ENCODE assay signal across 9 mouse cellular contexts in the genomic region with DNA sequence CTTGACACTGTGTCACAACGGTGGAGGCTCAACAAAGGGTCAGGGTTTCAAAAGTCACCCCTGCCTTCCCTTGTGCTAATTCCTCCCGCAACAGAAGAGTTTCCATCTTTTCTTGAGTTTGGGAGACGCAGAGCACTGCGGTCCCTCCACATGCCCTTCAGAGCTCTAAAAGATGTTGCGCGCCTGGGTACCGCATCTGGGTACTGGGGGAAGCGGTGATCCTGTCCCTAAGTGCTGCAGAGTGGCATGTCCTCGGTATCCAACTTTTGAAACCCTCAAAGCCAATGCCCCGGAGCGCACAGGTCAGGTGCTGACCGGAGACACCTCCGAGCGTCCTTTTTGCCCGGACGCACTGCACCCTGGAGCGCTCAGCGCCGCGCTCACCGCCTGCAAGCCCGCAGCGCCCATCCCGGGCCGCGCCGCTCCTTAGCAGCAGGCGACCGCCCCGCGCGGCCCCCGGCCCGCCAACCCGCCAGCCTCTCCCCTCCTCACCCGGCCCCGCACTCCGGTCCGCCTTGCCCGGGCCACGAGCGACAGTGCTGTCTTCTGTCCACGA. TPM values are rescaled to one million over a fixed set of nuclear protein-coding genes. Genes with fewer than 3 reads are reported as not detected.
DNase-seq lines count a peak whose midpoint lies in the region; ATAC-seq and TF ChIP-seq lines count a peak whose summit lies in the region.
"Had no signal": no experiment of that assay in that cellular context is flagged by ENCODE, and none has a peak within 500 bp of the region (broad histone marks: within the 10 kb centered on the region; RNA-seq: fewer than 3 reads in every experiment).

No protein-coding gene starts in this region.

- no peak overlapping the region for H3K27ac ChIP-seq in lung, embryonic 16.5 days (ENCODE audit: low read length)
- no peak overlapping the region for H3K27ac ChIP-seq in embryonic facial prominence, embryonic 13.5 days
- no peak overlapping the region for H3K27ac ChIP-seq in hindbrain, embryonic 15.5 days (replicated peaks)
- no peak overlapping the region for H3K27ac ChIP-seq in liver, embryonic 16.5 days (ENCODE audit: low read length)
- peak overlapping the region; percentile 61; the same call in 1 of the 2 replicates for H3K27ac ChIP-seq in stomach, postnatal 0 days (replicated peaks)
- H3K27ac ChIP-seq: macrophage had no signal

- H3K4me3 ChIP-seq in lung, embryonic 16.5 days (ENCODE audit: low read length), result peak overlapping the region; percentile 58
- peak overlapping the region; percentile 54 for H3K4me3 ChIP-seq in embryonic facial prominence, embryonic 13.5 days
- H3K4me3 ChIP-seq in hindbrain, embryonic 15.5 days, result peak overlapping the region; percentile 80
- H3K4me3 ChIP-seq in liver, embryonic 16.5 days (ENCODE audit: low read depth, low read length), result peak overlapping the region; percentile 50
- H3K4me3 ChIP-seq in stomach, postnatal 0 days (ENCODE audit: low read depth, low read length), result peak overlapping the region; percentile 66

- no peak for DNase-seq in lung, postnatal 10 days
- no peak for DNase-seq in stomach, postnatal 0 days (ENCODE audit: low spot score)
- DNase-seq in adrenal gland, postnatal 36 days, result no peak
- DNase-seq in gastrocnemius, postnatal 25 days, result no peak

- H3K4me2 ChIP-seq in lung, embryonic 16.5 days (ENCODE audit: low read depth, low read length), result peak overlapping the region; percentile 86
- H3K4me2 ChIP-seq in embryonic facial prominence, embryonic 13.5 days, result peak overlapping the region; percentile 93
- H3K4me2 ChIP-seq in hindbrain, embryonic 15.5 days, result peak overlapping the region; percentile 84
- H3K4me2 ChIP-seq in liver, embryonic 16.5 days (ENCODE audit: low read depth, low read length), result peak overlapping the region; percentile 53
- peak overlapping the region; percentile 75 for H3K4me2 ChIP-seq in stomach, postnatal 0 days (replicated peaks; ENCODE audit: low read depth)

- no peaks in the 10 kb centered on the region for H3K36me3 ChIP-seq in lung, embryonic 16.5 days (ENCODE audit: control insufficient read depth, insufficient read depth, low read length)
- no peaks in the 10 kb centered on the region for H3K36me3 ChIP-seq in embryonic facial prominence, embryonic 13.5 days
- H3K36me3 ChIP-seq in hindbrain, embryonic 15.5 days, result no peaks in the 10 kb centered on the region
- no peaks in the 10 kb centered on the region for H3K36me3 ChIP-seq in liver, embryonic 16.5 days (ENCODE audit: control insufficient read depth, insufficient read depth)
- no peaks in the 10 kb centered on the region for H3K36me3 ChIP-seq in stomach, postnatal 0 days (ENCODE audit: control insufficient read depth, insufficient read depth, low read length)

- WGBS in lung, embryonic 16.5 days, result under 1% methylated on average over 32 of the region's 43 CpGs
- WGBS in embryonic facial prominence, embryonic 13.5 days, result under 1% methylated on average over 43 of the region's 43 CpGs
- WGBS in hindbrain, embryonic 15.5 days, result 1% methylated on average over 42 of the region's 43 CpGs
- 2% methylated on average over 42 of the region's 43 CpGs for WGBS in liver, embryonic 16.5 days (ENCODE audit: insufficient replicate concordance)
- WGBS in stomach, postnatal 0 days, result 2% methylated on average over 41 of the region's 43 CpGs

- no peaks in the 10 kb centered on the region for H3K9me3 ChIP-seq in lung, embryonic 16.5 days (ENCODE audit: control insufficient read depth, low read length)
- no peaks in the 10 kb centered on the region for H3K9me3 ChIP-seq in embryonic facial prominence, embryonic 13.5 days
- H3K9me3 ChIP-seq in hindbrain, embryonic 15.5 days, result no peaks in the 10 kb centered on the region
- no peaks in the 10 kb centered on the region for H3K9me3 ChIP-seq in liver, embryonic 16.5 days (replicated peaks; ENCODE audit: control insufficient read depth, low read length)
- no peaks in the 10 kb centered on the region for H3K9me3 ChIP-seq in stomach, postnatal 0 days (ENCODE audit: control insufficient read depth, low read length)

- H3K4me1 ChIP-seq in lung, embryonic 16.5 days (replicated peaks; ENCODE audit: control insufficient read depth, insufficient read depth, low read length), result peaks cover 10% of the 10 kb centered on the region
- H3K4me1 ChIP-seq in embryonic facial prominence, embryonic 13.5 days, result peaks cover 12% of the 10 kb centered on the region
- peaks cover 9% of the 10 kb centered on the region for H3K4me1 ChIP-seq in hindbrain, embryonic 15.5 days (replicated peaks)
- no peaks in the 10 kb centered on the region for H3K4me1 ChIP-seq in liver, embryonic 16.5 days (ENCODE audit: control insufficient read depth, low read depth, low read length)
- H3K4me1 ChIP-seq in stomach, postnatal 0 days (replicated peaks; ENCODE audit: control insufficient read depth, insufficient read depth), result no peaks in the 10 kb centered on the region

- no peak for TF ChIP-seq EP300 in stomach, postnatal 0 days (optimal IDR thresholded peaks at IDR 0.05)

- H3K9ac ChIP-seq in lung, embryonic 16.5 days (ENCODE audit: low read length), result no peak overlapping the region
- peak overlapping the region; percentile 55 for H3K9ac ChIP-seq in embryonic facial prominence, embryonic 13.5 days
- peak overlapping the region; percentile 38 for H3K9ac ChIP-seq in hindbrain, embryonic 15.5 days
- no peak overlapping the region for H3K9ac ChIP-seq in liver, embryonic 16.5 days (ENCODE audit: low read depth, low read length)
- H3K9ac ChIP-seq in stomach, postnatal 0 days (ENCODE audit: low read length), result peak overlapping the region; percentile 56

- H3K27me3 ChIP-seq in lung, embryonic 16.5 days (ENCODE audit: control insufficient read depth, insufficient read depth, low read depth, low read length), result peaks cover 27% of the 10 kb centered on the region
- H3K27me3 ChIP-seq in embryonic facial prominence, embryonic 13.5 days, result peaks cover 42% of the 10 kb centered on the region
- 0 out of 2 replicates have a peak, but pooled peaks cover 2% of the 10 kb centered on the region for H3K27me3 ChIP-seq in hindbrain, embryonic 15.5 days
- peaks cover 23% of the 10 kb centered on the region for H3K27me3 ChIP-seq in liver, embryonic 16.5 days (ENCODE audit: control insufficient read depth, insufficient read depth, low read depth, low read length)
- no peaks in the 10 kb centered on the region; the same call in 1 of the 2 replicates for H3K27me3 ChIP-seq in stomach, postnatal 0 days (ENCODE audit: control insufficient read depth, insufficient read depth, low read length)

- no peak for TF ChIP-seq CTCF in stomach, postnatal 0 days (IDR thresholded peaks at IDR 0.05; ENCODE audit: low read depth)

- peak; percentile 44 for ATAC-seq in lung, embryonic 16.5 days (ENCODE audit: low read depth)
- ATAC-seq in embryonic facial prominence, embryonic 13.5 days (ENCODE audit: insufficient number of reproducible peaks, insufficient read depth, low FRiP score, low TSS enrichment, low read depth), result peak; percentile 49
- ATAC-seq in hindbrain, embryonic 15.5 days (ENCODE audit: low FRiP score, low read depth), result peak; percentile 40
- no peak; the same call in 1 of the 2 replicates for ATAC-seq in liver, embryonic 16.5 days (ENCODE audit: low read depth)
- ATAC-seq in stomach, postnatal 0 days (ENCODE audit: low FRiP score, low TSS enrichment), result peak; percentile 65

RNA-seq across cellular contexts. Expression of a gene that starts 0.8 kb away (rescaled TPM):
- polyA plus RNA-seq in lung, embryonic 16.5 days (2015; fragmentation: Nextera tagmentation; extraction: Ambion mirVana), result 2.8 and 3.3 TPM in 2 replicates
- 0.55 and 0.80 TPM in 2 replicates for polyA plus RNA-seq in embryonic facial prominence, embryonic 13.5 days (2015; fragmentation: Nextera tagmentation; extraction: Ambion mirVana)
- polyA plus RNA-seq in hindbrain, embryonic 15.5 days (2015; fragmentation: Nextera tagmentation; extraction: Ambion mirVana), result 4.2 and 4.6 TPM in 2 replicates
- polyA plus RNA-seq in liver, embryonic 16.5 days (2015; fragmentation: Nextera tagmentation; extraction: Ambion mirVana), result 0.25 and 0.28 TPM in 2 replicates
- 7.7 and 7.9 TPM in 2 replicates for polyA plus RNA-seq in stomach, postnatal 0 days (2015; fragmentation: Nextera tagmentation; extraction: Ambion mirVana)
- total RNA-seq in adrenal gland, postnatal 36 days (2021), result not detected
- total RNA-seq in gastrocnemius, postnatal 25 days (2021), result 1 to 10 TPM; 1.8 to 2.1 TPM
- polyA plus RNA-seq: macrophage had no signal

Comparison
In these comparisons a context has a peak if more than half of its experiments do, and no peak if none do; other contexts are left out.
1. H3K9ac ChIP-seq: peak in embryonic facial prominence, embryonic 13.5 days (single experiment), hindbrain, embryonic 15.5 days (single experiment) and stomach, postnatal 0 days (single experiment); none in lung, embryonic 16.5 days (single experiment) and liver, embryonic 16.5 days (single experiment).
2. Peak in every context shown above with its lines, with median percentiles within 50 percentile points of each other: H3K4me2 ChIP-seq and H3K4me3 ChIP-seq.